Mouse (Mus musculus) Patski (cell line): Measurements from ENCODE around the gene Agpat1. TPM values are rescaled to one million over a fixed set of nuclear protein-coding genes. Genes with fewer than 3 reads are reported as not detected.

Experiments
- ATAC-seq: fragments of 100-300 bp; one replicate; pipeline ENCODE4 v1.8.0; 2021
- CTCF ChIA-PET: fragments of 350-600 bp; sonication (Branson Sonifier 250); formaldehyde crosslinking; loops from one replicate; lab custom pipeline; 2022; ENCODE audit warnings: inconsistent platforms; lab: Charles Lee
- POLR2A ChIA-PET: fragments of 350-600 bp; sonication (Branson Sonifier 250); formaldehyde crosslinking; loops from one replicate; lab custom pipeline; 2022; ENCODE audit warnings: antibody characterized with exemption, inconsistent platforms; lab: Charles Lee
- DNase-seq: peaks from one replicate; pipeline ENCODE4 v3.0.0-alpha.2; 2011; ENCODE audit warnings: low read depth, low spot score
- H3K27me3 ChIP-seq: fragments of 371-371 bp; one replicate; pipeline ENCODE4 v1.5.1; 2021
- CTCF ChIP-seq: fragments of 100-300 bp; IDR thresholded peaks from one replicate; pipeline ENCODE4 v1.5.1; 2021
- in situ Hi-C: fragments of 300-500 bp; cut with MboI; formaldehyde crosslinking; loops from 3 replicates; pipeline ENCODE4 v1.11.1; 2018; ENCODE audit warnings: low pct_unique_long_range_greater_than_20kb, mixed read lengths
- polyA plus RNA-seq: library from polyadenylated mRNA; unstranded; gene quantifications from one replicate; pipeline ENCODE4 v1.2.3, GENCODE M21; 2021

Gene Agpat1
- polyA plus RNA-seq, 1 experiment from 2014 or later: 128 TPM

DNA sequence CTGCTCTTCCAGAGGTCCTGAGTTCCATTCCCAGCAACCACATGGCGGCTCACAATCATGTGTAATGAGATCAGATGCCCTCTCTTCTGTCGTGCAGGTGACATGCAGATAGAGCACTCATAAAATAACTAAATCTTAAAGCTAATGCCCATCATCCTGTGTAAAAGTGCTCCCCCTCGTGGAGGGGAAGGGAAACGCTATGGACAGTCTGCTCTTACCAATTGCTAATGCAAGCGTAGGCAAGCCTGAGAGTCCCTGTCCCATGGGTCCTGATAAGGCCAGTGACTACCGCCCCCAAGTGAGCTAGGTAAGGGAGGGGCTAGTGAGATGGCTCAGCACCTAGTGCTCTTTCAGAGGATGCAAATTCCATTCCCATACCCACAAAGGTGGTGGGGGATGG is 14.9 kb downstream of the Agpat1 start:
- in situ Hi-C loops: no loop called here
- DNase-seq (no peak), ATAC-seq (peak; percentile 23)
- H3K27me3 ChIP-seq: no peaks in the 10 kb centered on the region
- ChIA-PET POLR2A (interaction anchor here (1.3 to 2.1 kb wide), 2 partner anchors 14 to 22 kb away, joined by 5 to 7 read pairs; partner anchors contain the start of gene Agpat1), CTCF (interaction anchor here (0.6 to 2.2 kb wide), 6 partner anchors 9 to 33 kb away, joined by 3 to 13 read pairs (median 4); partner anchors contain the start of genes Agpat1, Atf6b and Ppt2)
- TF ChIP-seq CTCF: no peak

DNA sequence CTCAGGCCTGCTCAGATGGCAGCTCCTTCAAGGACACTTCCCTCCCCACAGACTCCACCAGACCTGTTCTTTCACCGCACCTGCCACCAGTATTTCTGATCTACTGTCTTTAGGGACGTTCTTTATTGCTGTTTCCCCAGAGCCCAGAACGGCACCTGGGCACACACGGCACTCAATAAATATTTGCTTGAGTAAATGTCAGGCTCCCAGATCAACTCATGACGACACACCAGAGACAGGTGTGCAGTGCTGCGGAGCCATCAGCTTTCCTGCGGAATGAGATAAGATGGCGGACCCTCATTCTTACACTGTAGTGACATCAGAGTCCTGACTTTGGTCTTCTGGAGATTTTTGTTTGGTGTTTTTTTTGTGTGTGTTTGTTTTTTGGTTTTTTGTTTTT is 16.9 kb downstream of the Agpat1 start:
- DNase-seq (no peak), ATAC-seq (no peak)
- in situ Hi-C loops: no loop called here
- ChIA-PET POLR2A (interaction anchor here (2.1 kb wide), 1 partner anchor 20 kb away, joined by 7 read pairs; no protein-coding TSS in a partner anchor), CTCF (no interaction called here)
- no peaks in the 10 kb centered on the region for H3K27me3 ChIP-seq
- TF ChIP-seq CTCF: no peak

DNA sequence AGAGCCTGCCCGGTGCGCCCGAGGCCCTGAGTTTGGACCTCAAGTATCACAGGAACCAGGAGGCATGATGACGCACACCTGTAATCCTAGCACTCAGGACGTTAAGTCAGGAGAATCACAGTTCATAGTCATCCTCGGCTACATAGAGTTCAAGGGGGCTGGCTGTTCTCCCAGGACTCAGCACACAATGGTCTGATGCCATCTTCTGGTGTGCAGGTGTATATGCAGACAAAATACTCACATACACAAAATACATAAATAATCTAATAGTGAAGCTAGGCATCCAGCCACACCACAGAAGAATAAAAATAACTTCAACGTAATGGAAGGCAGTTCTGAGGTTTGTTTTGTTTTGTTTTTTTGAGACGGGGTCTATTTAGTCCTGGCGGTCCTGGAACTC is 19.1 kb downstream of the Agpat1 start:
- TF ChIP-seq CTCF: no peak
- no peaks in the 10 kb centered on the region for H3K27me3 ChIP-seq
- POLR2A ChIA-PET: no interaction called here
- CTCF ChIA-PET: no interaction called here
- DNase-seq (no peak), ATAC-seq (no peak)
- in situ Hi-C loops: no loop called here

DNA sequence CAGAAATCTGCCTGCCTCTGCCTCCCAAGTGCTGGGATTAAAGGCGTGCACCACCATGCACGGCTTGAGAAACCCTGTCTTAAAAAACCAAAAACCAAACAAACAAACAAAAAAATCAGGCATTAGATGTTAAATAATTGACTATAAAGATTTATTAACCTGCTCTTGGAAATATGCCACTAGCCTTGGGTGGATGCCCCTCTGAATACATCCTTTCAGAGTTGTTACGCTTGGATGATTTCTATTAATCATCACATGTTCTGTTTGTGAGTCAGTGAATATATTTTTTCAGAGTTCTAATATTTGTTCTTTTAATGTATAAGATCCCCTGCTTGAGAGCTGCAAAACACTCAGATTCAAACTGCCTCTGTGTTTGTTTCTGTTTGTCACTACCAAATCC is 20.9 kb downstream of the Agpat1 start:
- no peak for ATAC-seq
- no peak for TF ChIP-seq CTCF
- H3K27me3 ChIP-seq: no peaks in the 10 kb centered on the region
- no peak for DNase-seq
- in situ Hi-C loops: loop anchor here (25.0 kb wide), 1 partner anchor 512 kb away; the partner anchor contains the start of genes Apom, Bag6 and D17H6S53E
- ChIA-PET CTCF (no interaction called here), POLR2A (no interaction called here)

DNA sequence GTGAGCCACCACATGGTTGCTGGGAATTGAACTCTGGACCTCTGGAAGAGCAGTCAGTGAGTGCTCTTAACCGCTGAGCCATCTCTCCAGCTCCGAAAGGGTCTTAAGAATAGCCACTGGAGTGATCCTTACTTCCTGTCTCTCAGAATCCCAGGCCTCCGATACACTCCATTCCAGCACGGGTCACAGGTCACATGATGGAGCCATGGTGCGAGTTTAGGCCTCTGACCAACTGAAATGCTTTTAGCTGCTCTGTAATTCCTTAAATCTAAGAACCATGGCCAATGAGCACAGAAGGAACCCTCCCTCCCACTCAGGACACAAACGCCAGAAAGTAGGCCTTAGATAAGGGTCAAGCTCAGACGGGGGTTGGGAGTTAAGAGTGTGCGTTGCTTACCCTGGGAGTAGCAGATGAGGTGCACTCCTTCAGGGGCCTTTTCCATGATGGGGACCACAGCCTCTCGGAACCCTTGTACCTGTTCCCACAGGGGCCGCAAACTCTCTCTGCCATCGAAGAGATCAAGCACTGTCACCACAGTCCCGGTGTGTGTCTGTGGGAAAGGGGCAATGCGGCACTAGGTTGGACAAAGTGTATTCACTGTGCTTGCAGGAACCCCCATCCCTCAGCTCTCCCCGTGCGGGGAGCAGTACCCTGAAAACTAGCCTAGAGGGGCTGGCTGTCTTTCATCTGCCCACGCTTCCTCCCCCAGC is 22.2 kb downstream of the Agpat1 start:
- no peak for TF ChIP-seq CTCF
- in situ Hi-C loops: loop anchor here (25.0 kb wide), 1 partner anchor 511 kb away; the partner anchor contains the start of genes Apom, Bag6 and D17H6S53E
- DNase-seq: no peak
- ChIA-PET CTCF (interaction anchor here (1.1 to 1.8 kb wide), 3 partner anchors 15 to 27 kb away, joined by 4 to 6 read pairs (median 5); partner anchors contain the start of gene Fkbpl), POLR2A (interaction anchor here (1.1 to 1.4 kb wide), 2 partner anchors 21 to 25 kb away, joined by 3 to 7 read pairs; no protein-coding TSS in a partner anchor)
- H3K27me3 ChIP-seq: no peaks in the 10 kb centered on the region
- ATAC-seq: no peak

DNA sequence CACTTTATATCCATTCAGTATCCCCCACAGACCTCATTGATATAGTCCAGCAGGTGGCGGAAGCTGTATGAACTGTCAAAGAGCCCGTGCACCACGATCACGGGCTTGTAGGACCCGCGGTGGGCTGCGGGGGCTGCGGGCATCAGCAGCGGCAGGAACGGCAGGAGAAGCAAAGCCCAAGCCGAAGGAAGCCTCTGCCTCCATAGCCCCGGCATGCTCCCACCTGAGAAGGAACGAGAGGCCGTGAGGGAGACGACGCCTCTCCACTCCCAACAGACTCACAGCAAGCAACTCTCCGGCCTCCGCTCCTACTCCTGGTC is 22.7 kb downstream of the Agpat1 start:
- ChIA-PET CTCF (interaction anchor here (1.1 to 1.8 kb wide), 3 partner anchors 14 to 26 kb away, joined by 4 to 6 read pairs (median 5); partner anchors contain the start of gene Fkbpl), POLR2A (interaction anchor here (1.1 to 2.0 kb wide), 3 partner anchors 13 to 25 kb away, joined by 3 to 7 read pairs (median 5); no protein-coding TSS in a partner anchor)
- H3K27me3 ChIP-seq: no peaks in the 10 kb centered on the region
- in situ Hi-C loops: loop anchor here (25.0 kb wide), 1 partner anchor 511 kb away; the partner anchor contains the start of genes Apom, Bag6 and D17H6S53E
- no peak for TF ChIP-seq CTCF
- peak; percentile 36 for ATAC-seq
- no peak for DNase-seq

DNA sequence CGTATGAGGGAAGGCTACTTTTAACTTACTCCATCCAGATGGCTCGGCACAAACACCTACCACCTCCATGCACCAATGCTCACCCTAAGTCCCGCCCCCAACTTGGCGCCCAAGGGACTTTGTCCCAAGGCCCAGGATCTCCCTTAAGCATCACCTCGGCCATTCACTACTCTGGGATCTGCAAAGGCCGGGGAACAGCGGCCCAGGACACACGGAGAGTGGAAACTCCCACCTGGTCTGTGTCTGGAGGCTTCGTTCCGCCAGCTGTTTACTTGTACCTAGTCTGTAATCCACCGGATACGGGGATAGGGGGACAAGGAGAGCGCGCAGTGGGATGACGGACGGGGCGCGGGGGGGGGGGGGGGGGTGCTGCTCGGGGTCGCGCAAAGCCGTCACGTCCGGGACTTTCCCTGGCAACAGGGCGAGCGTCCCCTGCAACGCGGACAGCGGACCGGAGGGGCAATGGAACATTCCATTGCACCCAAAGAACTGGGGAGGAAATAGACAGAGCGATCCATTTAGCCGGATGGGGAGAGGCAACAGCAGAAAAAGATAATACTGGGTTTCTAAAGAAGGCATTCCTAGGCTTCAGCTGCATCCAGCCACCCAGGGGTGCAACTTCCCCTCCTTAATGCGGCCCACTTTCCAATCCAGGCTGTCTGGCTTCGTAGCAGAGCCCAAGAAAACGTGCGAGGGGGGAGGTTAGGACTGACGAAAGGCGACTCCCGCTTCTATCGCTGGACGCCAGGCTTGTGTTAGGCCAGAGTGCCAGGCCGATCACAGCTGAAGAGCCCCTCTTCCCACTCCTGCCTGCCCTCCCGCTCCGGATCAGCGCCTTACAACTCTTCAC is 23.3 kb downstream of the Agpat1 start:
- in situ Hi-C loops: loop anchor here (25.0 kb wide), 1 partner anchor 510 kb away; the partner anchor contains the start of genes Apom, Bag6 and D17H6S53E
- ChIA-PET CTCF (interaction anchor here (1.1 to 1.8 kb wide), 4 partner anchors 8 to 26 kb away, joined by 3 to 6 read pairs (median 4); partner anchors contain the start of gene Fkbpl), POLR2A (interaction anchor here (1.0 to 2.0 kb wide), 4 partner anchors 12 to 24 kb away, joined by 3 to 7 read pairs (median 4); no protein-coding TSS in a partner anchor)
- ATAC-seq: peak; percentile 36
- no peaks in the 10 kb centered on the region for H3K27me3 ChIP-seq
- peak; percentile 69 for DNase-seq
- no peak for TF ChIP-seq CTCF

DNA sequence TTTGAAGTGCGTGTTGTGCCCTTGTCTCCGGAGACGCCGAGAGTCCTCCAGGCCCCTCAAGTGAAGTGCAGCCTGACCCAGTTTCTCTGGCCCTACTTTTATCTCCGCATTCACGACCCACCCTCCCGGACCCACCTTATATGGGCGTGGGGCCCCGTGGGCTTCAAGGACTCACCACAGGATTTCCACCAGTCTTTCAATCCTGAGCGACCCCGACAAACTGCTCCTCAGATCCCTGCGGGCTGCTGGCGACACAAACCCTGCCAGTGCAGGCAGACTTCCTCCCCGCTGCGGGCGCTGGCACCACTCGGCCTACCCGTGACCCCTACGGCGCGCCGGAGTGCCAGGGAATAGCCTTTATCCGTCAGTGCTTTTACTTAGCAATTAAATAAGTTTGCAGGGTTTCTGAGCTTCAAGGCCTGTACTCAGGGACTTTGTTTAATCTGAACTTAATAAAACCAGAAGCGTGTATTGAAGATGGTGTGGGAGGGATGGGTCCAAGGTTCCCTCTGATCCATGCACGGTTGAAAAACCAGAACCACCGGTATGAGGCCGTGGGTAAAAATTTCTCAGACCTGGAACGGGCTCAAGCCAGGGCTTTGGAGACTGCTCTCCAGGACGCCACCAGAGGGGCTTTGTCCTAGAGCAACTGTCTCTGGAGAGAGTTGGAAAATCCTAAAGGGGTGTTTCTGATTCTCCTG is 24.0 kb downstream of the Agpat1 start, which contains the start of gene Ppt2:
Gene Ppt2 (minus strand): TSS at position 568 of the 701 bp plus-strand sequence.
- TF ChIP-seq CTCF: no peak
- DNase-seq (no peak), ATAC-seq (peak; percentile 10)
- CTCF ChIA-PET: interaction anchor here (1.3 to 1.7 kb wide), 4 partner anchors 9 to 24 kb away, joined by 3 to 4 read pairs (median 4); partner anchors contain the start of genes Agpat1, Fkbpl and Rnf5
- POLR2A ChIA-PET: interaction anchor here (1.0 to 2.0 kb wide), 2 partner anchors 12 to 13 kb away, joined by 4 to 5 read pairs; no protein-coding TSS in a partner anchor
- H3K27me3 ChIP-seq: no peaks in the 10 kb centered on the region
- in situ Hi-C loops: loop anchor here (25.0 kb wide), 1 partner anchor 509 kb away; the partner anchor contains the start of genes Apom, Bag6 and D17H6S53E

DNA sequence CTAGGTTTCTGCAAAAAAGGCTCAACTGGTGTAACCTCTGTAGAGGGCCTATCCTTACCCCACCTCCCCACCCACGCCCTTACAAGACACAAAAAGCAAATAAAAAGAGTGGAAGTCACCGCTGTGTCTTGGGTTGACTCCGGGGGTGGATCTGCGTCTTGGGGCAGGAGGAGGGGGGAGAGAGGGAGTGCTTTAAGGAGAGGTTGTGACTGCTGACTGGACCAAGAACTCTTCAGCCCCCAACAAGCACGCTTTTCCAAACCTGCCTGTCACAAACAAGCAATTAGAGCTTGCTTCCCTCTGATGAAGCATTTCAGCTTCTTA is 24.5 kb downstream of the Agpat1 start:
- in situ Hi-C loops: loop anchor here (25.0 kb wide), 1 partner anchor 509 kb away; the partner anchor contains the start of genes Apom, Bag6 and D17H6S53E
- no peak for TF ChIP-seq CTCF
- POLR2A ChIA-PET: interaction anchor here (2.0 kb wide), 1 partner anchor 11 kb away, joined by 5 read pairs; no protein-coding TSS in a partner anchor
- H3K27me3 ChIP-seq: no peaks in the 10 kb centered on the region
- CTCF ChIA-PET: interaction anchor here (1.3 to 1.7 kb wide), 4 partner anchors 9 to 25 kb away, joined by 3 to 4 read pairs (median 4); partner anchors contain the start of genes Agpat1, Fkbpl and Rnf5
- ATAC-seq (no peak), DNase-seq (no peak)
